1 mouse cellular context compared by ENCODE assay signal in the genomic region with DNA sequence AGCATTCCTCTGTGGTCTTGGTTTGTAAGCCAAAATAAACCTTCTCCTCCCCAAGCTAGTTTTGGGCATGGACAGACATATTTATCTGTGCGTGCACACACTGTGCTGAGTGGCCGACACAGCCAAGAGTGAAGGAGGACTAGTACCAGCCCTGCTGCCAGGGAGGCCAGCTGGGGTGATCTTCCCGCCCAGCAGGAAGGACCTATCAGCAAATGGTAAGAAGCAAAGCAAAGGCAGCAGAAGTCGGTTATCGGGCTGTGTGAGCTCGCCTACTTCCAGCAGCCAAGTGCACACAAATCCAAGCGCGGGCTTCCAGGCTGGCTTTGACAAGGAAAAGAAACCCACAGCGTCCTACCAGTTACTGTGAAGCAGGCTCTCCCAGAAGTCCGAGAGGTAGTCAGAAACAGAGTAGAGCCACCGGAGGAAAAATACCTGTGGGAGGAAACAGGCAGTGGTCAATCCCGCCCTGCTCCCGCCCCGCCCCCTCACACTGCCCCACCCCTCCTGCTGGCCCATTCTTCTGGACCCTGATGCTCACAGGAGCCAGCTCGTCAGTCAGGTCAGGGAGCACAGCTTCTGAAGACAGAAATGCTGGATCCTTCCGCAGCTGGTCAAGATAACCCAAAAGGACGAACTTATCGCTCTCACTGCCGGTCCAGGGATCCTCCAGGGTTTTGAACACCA.
TF ChIP-seq lines count a peak whose summit lies in the region.

No protein-coding gene starts in this region.

TF ChIP-seq in MEL, 35 proteins besides CTCF, POLR2A, EP300 and RAD21 (continued from another document):
- TF ChIP-seq UBTF (IDR thresholded peaks at IDR 0.05; ENCODE audit: borderline replicate concordance, insufficient read depth, low read depth, low read length) (no peak), USF2 (IDR thresholded peaks at IDR 0.05; ENCODE audit: borderline replicate concordance in 1 of 2, insufficient read depth in 1 of 2, low read depth in 1 of 2, low read length in 2 of 2) (no peak), GATA1 (IDR thresholded peaks at IDR 0.05; ENCODE audit: low read depth, low read length) (peak; percentile 49; the same call in 1 of the 2 replicates), MYC (IDR thresholded peaks at IDR 0.05; ENCODE audit: low read depth, low read length) (no peak), POLR2AphosphoS2 (IDR thresholded peaks at IDR 0.05; ENCODE audit: low read length) (no peak), ETS1 (IDR thresholded peaks at IDR 0.05; ENCODE audit: low read depth, low read length) (peak; percentile 60), MEF2A (IDR thresholded peaks at IDR 0.05; ENCODE audit: extremely low read depth, insufficient replicate concordance, low read depth, low read length, poor library complexity, severe bottlenecking) (no peak), MAZ (IDR thresholded peaks at IDR 0.05; ENCODE audit: low read depth, low read length) (no peak), HCFC1 (IDR thresholded peaks at IDR 0.05; ENCODE audit: low read depth, low read length) (0 out of 2 replicates have a peak, but pooled peaks have one; percentile 10), MXI1 (IDR thresholded peaks at IDR 0.05; ENCODE audit: low read depth, low read length) (peak; percentile 31), TBP (IDR thresholded peaks at IDR 0.05; ENCODE audit: low read depth, low read length) (peak; percentile 70; the same call in 1 of the 2 replicates), RCOR1 (IDR thresholded peaks at IDR 0.05; ENCODE audit: low read depth, low read length) (0 out of 2 replicates have a peak, but pooled peaks have one; percentile 5), TCF12 (IDR thresholded peaks at IDR 0.05; ENCODE audit: low read depth, low read length) (peak; percentile 46; the same call in 1 of the 2 replicates), MAX (IDR thresholded peaks at IDR 0.05; ENCODE audit: low read length) (no peak; the same call in 1 of the 2 replicates), BHLHE40 (IDR thresholded peaks at IDR 0.05; ENCODE audit: borderline replicate concordance, low read depth, low read length) (no peak), KAT2A (conservative IDR thresholded peaks at IDR 0.05; ENCODE audit: low read depth, low read length) (no peak), CHD1 (IDR thresholded peaks at IDR 0.05; ENCODE audit: low read depth, low read length) (no peak), NELFE (IDR thresholded peaks at IDR 0.05; ENCODE audit: low read depth, low read length) (peak; percentile 36; the same call in 1 of the 2 replicates), USF1 (IDR thresholded peaks at IDR 0.05; ENCODE audit: low read depth, low read length) (no peak), ZKSCAN1 (IDR thresholded peaks at IDR 0.05; ENCODE audit: low read depth, low read length) (no peak), SIN3A (IDR thresholded peaks at IDR 0.05; ENCODE audit: low read length) (peak; percentile 47)
